Mouse (Mus musculus) hematopoietic multipotent progenitor cell, adult 10-12 weeks (in vitro differentiated cells): ENCODE data around the gene Angel1. TPM values are rescaled to one million over a fixed set of nuclear protein-coding genes. Genes with fewer than 3 reads are reported as not detected.

Experiments
- polyA plus RNA-seq: library from polyadenylated mRNA; stranded (reverse); fragments of >175 nt; gene quantifications from 2 replicates; pipeline ENCODE4 v1.2.3, GENCODE M21; 2012; ENCODE audit warnings: low replicate concordance

Gene Angel1
- 1.8 and 5.5 TPM in 2 replicates for polyA plus RNA-seq

GRCm38 (mm10) chr12:86726120-86726640, at the start of gene Angel1:
TSS of gene Angel1 (minus strand) at chr12:86726460.

GRCm38 (mm10) chr12:86734319-86734810, 8.1 kb upstream of the Angel1 start, which contains the start of gene Lrrc74a:
TSS of gene Lrrc74a (plus strand) at chr12:86734369.

GRCm38 (mm10) chr12:86678591-86679545, 47.4 kb downstream of the Angel1 start, which contains the start of gene Vash1:
TSS of gene Vash1 (plus strand) at chr12:86678700.

Other genes starting within 250 kb of the Angel1 start
- gene Vash1, start 47.8 kb downstream of the Angel1 start, polyA plus RNA-seq: 0.56 and 0.65 TPM in 2 replicates
- gene Lrrc74a, start 7.9 kb upstream of the Angel1 start, polyA plus RNA-seq: not detected in 2 replicates
- gene Irf2bpl, start 158.3 kb upstream of the Angel1 start, polyA plus RNA-seq: 83.0 and 208 TPM in 2 replicates
- gene Cipc, start 220.6 kb upstream of the Angel1 start, polyA plus RNA-seq: 16.4 and 33.0 TPM in 2 replicates